ENCODE assay signal across 11 mouse cellular contexts in genomic region chr15:93084967-93085617, GRCm38 (mm10).
DNase-seq lines count a peak whose midpoint lies in the region; ATAC-seq and TF ChIP-seq lines count a peak whose summit lies in the region.
"Had no signal": no experiment of that assay in that cellular context is flagged by ENCODE, and none has a peak within 500 bp of the region (broad histone marks: within the 10 kb centered on the region; RNA-seq: fewer than 3 reads in every experiment).

No protein-coding gene starts in this region.

- H3K9me3 ChIP-seq in embryonic facial prominence, embryonic 12.5 days: no peaks in the 10 kb centered on the region
- H3K9me3 ChIP-seq in midbrain, postnatal 0 days (ENCODE audit: low read length): no peaks in the 10 kb centered on the region
- H3K9me3 ChIP-seq: liver, embryonic 13.5 days; megakaryocyte, embryonic 14.5 days had no signal

- no peaks in the 10 kb centered on the region for H3K27me3 ChIP-seq in embryonic facial prominence, embryonic 12.5 days
- no peaks in the 10 kb centered on the region for H3K27me3 ChIP-seq in midbrain, postnatal 0 days (ENCODE audit: insufficient read depth, low read length)
- H3K27me3 ChIP-seq: liver, embryonic 13.5 days; megakaryocyte, embryonic 14.5 days had no signal

- H3K9ac ChIP-seq in embryonic facial prominence, embryonic 12.5 days: no peak overlapping the region
- H3K9ac ChIP-seq in midbrain, postnatal 0 days (replicated peaks; ENCODE audit: low read length, poor library complexity, severe bottlenecking): no peak overlapping the region
- H3K9ac ChIP-seq: liver, embryonic 13.5 days had no signal

- ATAC-seq in cerebellum, adult (ENCODE audit: insufficient number of reproducible peaks, low FRiP score, low TSS enrichment): no peak
- 0 out of 2 replicates have a peak, but pooled peaks have one; percentile 41 for ATAC-seq in embryonic facial prominence, embryonic 12.5 days (ENCODE audit: insufficient number of reproducible peaks, insufficient read depth, low FRiP score, low TSS enrichment)
- ATAC-seq in midbrain, postnatal 0 days (ENCODE audit: low FRiP score): no peak
- ATAC-seq: Patski had no signal

- H3K4me2 ChIP-seq in embryonic facial prominence, embryonic 12.5 days (replicated peaks): no peak overlapping the region
- H3K4me2 ChIP-seq in midbrain, postnatal 0 days (ENCODE audit: low read depth, low read length, poor library complexity, severe bottlenecking): no peak overlapping the region
- H3K4me2 ChIP-seq: liver, embryonic 13.5 days had no signal

- no peak overlapping the region for H3K4me3 ChIP-seq in embryonic facial prominence, embryonic 12.5 days
- no peak overlapping the region for H3K4me3 ChIP-seq in midbrain, postnatal 0 days (ENCODE audit: low read depth, low read length)
- H3K4me3 ChIP-seq: liver, embryonic 13.5 days; megakaryocyte, embryonic 14.5 days had no signal

- 0 out of 2 replicates have a peak, but pooled peaks cover 5% of the 10 kb centered on the region for H3K4me1 ChIP-seq in embryonic facial prominence, embryonic 12.5 days
- H3K4me1 ChIP-seq in midbrain, postnatal 0 days (ENCODE audit: insufficient read depth, low read length): no peaks in the 10 kb centered on the region
- H3K4me1 ChIP-seq: liver, embryonic 13.5 days had no signal

- no peak for TF ChIP-seq CTCF in midbrain, postnatal 0 days (IDR thresholded peaks at IDR 0.05)

- peak; percentile 51 to 53 for DNase-seq in cerebellum, postnatal 14 days
- peak; percentile 49 to 56 for DNase-seq in layer of hippocampus, postnatal 10 days (ENCODE audit: low spot score in 2 of 2)
- peak; percentile 69 for DNase-seq in midbrain, postnatal 0 days (ENCODE audit: low spot score)
- DNase-seq in heart, adult 11 months: no peak
- no peak for DNase-seq in kidney, postnatal 25 days
- DNase-seq in adrenal gland, adult 18-20 months (ENCODE audit: low spot score in 2 of 2): no peak
- DNase-seq: liver, embryonic 13.5 days had no signal

- no peak overlapping the region for H3K27ac ChIP-seq in embryonic facial prominence, embryonic 12.5 days
- H3K27ac ChIP-seq in midbrain, postnatal 0 days (ENCODE audit: low read depth, low read length): no peak overlapping the region
- H3K27ac ChIP-seq: liver, embryonic 13.5 days had no signal

- WGBS in embryonic facial prominence, embryonic 12.5 days: 44% methylated on average over 14 of the region's 14 CpGs
- WGBS in midbrain, postnatal 0 days: 38% methylated on average over 14 of the region's 14 CpGs

- no peaks in the 10 kb centered on the region for H3K36me3 ChIP-seq in embryonic facial prominence, embryonic 12.5 days
- H3K36me3 ChIP-seq in midbrain, postnatal 0 days (ENCODE audit: insufficient read depth, low read length): no peaks in the 10 kb centered on the region
- H3K36me3 ChIP-seq: liver, embryonic 13.5 days had no signal

Comparison
In these comparisons a context has a peak if more than half of its experiments do, and no peak if none do; other contexts are left out.
1. DNase-seq: peak in cerebellum, postnatal 14 days (2 of 2), layer of hippocampus, postnatal 10 days (2 of 2) and midbrain, postnatal 0 days (single experiment); none in heart, adult 11 months (single experiment), kidney, postnatal 25 days (0 of 2) and adrenal gland, adult 18-20 months (0 of 2).